Mouse (Mus musculus): ENCODE data around the gene Oat.

The Oat gene

DNA sequence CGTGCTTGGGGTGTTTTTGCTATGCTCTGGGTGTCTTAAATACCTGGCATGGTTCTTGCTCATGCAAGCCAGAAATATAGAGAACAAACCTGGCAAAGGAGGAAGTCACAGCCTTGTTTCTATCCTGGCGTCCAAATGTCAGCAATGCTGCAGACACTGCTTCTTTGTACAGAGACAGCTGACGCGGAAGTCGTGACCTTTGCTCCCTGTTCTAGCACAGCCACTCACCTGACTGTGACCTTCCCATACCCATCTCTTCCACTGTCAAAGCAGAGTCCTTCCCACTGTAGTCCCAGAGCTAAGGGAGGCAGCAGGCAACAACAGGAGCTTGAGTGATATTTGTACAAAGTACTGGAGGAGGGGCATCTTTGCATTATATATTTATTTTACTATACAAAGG is 13.4 kb upstream of the Oat start:
- no peak for DNase-seq

DNA sequence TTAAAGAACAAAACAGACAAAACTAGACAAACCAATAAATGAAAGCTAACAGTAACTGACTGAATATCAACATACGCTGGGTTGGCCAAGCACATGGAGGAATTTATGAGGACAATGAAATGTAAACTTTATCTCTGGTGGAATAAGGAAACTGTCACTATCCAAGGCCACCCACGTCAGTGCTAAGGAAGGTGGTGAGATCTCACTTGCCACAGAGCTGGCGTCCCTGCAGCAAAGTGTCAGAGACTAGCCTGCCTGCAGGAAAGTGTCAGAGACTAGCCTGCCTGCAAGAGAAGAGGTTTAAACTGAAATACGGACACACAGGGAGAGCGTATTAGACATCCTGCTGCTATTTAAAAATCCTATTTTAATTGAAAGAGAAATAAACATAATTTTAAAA is 11.0 kb upstream of the Oat start:
- no peak for DNase-seq

DNA sequence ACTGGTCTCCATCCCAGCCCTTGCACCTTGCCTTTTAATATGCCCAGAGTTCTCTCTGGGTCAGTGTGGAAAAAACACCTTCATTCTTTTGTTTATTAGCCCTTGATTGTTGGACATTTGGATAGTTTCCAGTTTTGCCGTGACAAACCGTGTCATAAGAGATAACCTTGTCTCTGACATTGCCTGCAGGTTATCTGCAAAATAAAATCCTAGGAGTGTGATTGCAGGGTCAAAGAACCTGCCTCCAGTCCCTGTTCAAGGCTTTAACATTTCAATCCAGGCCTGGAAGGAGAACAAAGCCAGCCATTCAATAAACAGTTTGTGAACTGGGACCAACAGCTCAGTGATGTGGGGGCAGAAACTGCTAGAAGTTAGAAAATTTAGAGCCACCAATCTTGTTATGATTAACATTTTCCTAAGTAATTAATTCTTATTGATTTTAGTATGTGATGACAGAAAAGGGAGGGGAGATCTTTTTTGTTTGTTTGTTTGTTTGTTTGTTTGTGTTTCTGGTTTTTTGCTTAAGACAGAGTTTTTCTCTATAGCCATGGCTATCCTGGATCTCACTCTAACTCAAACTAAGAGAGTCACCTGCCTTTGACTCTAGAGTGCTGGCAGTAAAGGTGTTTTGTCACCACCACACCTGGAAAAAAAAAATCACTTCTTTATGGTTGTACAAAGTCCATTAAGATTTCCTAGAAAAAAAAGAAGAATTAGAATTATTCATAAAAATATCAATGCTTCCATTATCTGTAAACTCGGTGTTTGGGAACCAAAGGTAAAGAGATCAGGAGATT is 9.7 kb upstream of the Oat start:
- DNase-seq, result no peak

DNA sequence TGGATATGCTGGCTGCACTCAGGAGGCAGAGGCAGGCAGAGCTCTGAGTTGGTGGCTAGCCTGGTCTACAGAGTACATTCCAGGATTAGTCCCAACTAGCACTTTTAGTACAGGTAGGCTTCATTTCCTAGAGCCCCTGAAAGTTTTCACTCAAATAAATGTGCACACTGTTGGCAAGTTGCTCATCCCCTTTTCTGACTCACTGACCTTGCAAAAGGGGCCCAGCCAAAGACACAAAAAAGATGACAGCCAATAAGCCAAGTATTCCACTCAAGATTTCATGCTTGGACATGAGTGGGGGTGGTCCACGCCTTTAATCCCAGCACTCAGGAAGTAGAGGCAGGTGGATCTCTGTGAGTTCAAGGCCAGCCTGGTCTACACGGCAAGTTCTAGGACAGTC is 5.2 kb upstream of the Oat start:
- DNase-seq, result no peak

DNA sequence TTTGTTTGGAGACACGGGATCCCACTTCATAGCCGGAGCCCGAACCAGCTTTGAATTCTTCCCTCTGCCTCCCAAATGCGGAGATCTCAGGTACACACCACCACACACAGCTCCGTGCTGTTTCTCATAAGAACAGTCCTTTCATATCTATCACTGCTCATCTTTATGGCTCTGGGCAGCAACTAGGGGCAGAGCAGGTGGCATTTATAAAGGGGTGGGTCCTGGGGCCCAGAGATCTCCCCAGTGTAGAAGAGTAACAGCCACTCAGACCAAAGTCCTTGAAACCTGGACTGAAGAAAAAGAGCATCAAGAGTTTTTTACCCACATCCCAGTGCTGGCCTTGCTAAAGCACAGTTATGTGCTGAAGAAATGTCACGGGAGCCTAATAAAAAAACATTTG is 4.3 kb upstream of the Oat start:
- DNase-seq, result no peak

DNA sequence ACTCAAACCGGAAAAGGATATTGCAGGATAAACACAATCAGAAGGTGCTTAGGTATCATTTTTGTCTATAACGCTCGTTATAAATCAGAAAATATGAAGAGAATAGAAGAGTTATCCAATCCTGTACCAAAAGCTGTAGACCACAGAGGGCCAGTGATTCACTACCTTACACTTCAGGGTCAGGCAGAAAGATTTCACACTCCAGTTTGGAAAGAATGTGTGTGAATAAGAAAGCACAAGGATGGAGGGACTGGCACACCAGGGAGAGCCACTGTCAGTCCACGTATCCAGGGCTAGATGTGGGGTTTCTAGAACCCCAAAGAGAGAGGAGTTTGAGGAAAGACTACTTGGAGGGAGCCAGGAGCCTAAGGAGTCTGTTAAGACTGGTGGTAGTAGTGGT is 693 bp upstream of the Oat start:
- DNase-seq, result no peak

DNA sequence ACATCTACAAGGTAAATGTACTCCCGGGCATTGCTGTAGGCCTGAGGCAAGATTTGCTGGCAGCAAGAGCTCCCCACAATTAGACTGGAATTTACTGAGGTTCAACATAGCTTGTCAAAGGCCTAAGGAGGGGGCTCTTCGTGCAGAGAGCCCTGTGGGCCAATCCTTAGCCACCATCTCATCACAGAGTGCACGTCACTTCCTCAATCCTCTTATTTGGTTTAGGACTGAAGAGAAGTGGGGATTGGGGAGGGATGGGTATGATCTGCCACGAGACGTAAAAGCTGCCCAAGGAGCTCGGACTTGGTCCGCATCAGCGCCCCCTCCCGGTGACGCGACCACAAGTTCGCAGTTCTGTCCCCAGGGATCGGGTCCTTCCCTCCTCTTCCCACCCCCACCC is 575 bp downstream of the Oat start:
- peak; percentile 81 for DNase-seq

DNA sequence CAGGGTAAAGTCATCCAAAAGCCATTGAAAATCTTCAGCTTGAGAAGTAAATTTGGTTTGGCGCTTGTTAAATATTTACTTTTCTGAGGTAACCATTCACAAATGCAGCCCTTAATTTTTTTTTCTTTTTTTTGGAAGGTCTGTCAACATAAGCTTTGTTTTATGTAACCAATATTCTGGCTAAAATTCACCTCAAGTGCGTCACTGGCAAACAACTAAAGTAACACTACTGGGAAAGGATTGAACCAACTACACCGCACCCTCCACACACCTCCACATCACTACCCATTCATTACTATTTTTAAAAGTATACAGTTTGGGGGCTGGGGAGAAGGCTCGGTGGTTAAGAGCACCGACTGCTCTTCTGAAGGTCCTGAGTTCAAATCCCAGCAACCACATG is 1.6 kb downstream of the Oat start:
- DNase-seq, result no peak

DNA sequence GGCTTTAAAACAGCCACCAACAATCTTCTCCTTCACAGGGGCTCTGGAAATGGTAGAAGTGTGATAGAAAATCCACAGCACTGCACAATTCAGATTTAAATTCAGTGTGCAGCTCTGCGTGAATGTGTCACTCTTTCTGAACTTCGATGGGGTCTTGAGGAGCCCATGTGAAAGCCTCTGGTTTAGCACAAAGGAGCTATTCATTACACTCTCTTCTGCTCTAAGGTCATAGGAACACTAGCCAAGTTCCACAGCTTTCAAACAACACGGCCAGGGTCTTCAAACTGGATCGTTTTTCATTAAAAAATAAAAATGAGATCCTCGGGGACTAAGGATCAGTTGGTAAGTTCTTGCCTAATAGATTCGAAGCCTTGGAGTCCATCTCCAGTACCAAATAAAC is 3.0 kb downstream of the Oat start:
- DNase-seq, result no peak

DNA sequence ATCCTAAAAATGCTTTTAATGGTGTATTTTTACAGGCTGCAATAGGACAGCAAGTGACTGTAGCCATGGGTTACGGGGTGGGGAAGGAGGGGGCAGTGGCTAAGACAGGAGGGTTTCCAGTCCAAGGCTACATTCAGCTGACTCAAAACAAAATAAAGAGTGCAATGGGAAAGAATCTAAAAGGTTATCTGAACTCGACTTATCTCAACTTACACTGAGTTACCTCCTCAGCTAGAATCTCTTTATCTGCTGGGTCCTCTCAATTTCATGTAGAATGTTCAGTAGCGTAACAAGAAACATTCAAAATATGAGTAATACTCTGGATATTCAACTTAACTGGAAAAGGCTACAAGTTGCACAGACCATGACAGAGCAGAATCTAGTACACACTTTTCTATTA is 3.5 kb downstream of the Oat start:
- no peak for DNase-seq

DNA sequence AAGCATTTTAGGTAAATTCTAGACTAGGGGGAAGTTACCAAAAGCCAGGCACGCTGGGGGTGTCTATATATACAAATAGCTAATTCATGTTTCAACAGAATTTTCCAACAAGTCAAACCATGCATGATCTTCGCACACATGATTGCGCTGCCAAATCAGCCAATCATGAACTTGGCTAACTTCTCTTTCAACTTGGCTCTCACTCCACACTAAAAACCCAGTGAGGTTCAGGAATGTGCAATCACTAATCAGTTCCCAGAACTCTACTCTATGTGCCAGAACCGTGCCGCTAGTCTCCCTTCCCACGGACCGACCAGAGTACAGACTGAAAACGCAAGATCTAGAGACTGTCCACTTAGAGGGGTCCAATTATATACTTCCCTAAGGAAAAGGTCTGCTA is 4.7 kb downstream of the Oat start:
- DNase-seq, result no peak

DNA sequence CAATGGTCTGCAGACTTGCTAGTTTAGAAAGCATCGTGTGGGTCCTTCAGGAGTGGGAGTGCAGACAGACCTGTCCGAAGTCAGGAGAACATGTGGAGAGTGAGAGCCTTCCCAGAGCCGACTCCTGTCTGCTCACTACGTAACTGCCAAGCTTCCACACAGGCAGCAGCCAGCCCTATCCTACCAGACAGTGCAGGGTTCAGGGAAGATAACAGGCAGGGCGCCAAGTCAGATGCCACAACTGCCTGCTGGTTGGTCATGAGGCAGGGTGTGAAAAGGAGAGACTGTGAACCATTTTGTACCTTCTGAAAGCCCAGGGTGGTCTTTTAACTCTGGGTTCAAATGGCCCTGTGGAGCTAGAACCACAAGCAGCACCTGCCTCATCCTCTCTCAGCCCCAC is 6.1 kb downstream of the Oat start:
- no peak for DNase-seq

DNA sequence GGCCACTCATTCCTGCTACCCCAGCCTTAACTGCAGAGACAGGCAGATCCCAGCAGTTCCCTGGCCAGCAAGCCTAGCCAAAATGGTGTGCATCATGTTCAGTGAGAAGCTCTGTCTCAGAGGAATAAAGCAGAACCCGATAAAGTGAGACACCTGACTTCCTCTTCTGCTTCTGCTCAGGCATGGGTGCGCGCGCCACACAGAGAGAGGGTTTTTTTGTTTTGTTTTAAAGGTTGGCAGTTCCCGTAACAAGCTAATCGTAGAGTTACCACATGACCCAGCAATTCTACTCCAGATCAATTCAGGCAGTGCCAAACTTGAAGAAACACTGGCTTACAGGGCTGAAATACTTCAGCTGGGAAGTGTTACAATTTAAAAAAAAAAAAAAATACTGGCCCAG is 7.4 kb downstream of the Oat start:
- no peak for DNase-seq

DNA sequence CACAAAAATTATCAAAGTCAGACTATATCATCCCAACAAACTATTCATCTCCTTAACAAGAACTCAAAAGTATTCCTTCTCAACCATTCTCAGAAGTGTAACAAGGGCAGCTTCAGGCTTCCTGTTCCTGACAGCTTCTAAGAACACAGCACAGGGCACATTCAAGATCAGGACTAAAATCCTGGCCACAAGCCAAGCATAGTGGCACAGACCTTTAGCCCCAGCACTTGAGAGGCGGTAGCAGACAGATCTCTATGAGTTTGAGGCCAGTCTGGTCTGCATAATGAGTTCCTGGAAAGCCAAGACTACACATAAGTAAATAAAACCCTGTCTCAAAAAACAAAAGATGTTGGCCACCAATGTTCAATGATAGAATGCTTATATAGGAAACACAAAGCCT is 10.4 kb downstream of the Oat start:
- DNase-seq, result no peak

DNA sequence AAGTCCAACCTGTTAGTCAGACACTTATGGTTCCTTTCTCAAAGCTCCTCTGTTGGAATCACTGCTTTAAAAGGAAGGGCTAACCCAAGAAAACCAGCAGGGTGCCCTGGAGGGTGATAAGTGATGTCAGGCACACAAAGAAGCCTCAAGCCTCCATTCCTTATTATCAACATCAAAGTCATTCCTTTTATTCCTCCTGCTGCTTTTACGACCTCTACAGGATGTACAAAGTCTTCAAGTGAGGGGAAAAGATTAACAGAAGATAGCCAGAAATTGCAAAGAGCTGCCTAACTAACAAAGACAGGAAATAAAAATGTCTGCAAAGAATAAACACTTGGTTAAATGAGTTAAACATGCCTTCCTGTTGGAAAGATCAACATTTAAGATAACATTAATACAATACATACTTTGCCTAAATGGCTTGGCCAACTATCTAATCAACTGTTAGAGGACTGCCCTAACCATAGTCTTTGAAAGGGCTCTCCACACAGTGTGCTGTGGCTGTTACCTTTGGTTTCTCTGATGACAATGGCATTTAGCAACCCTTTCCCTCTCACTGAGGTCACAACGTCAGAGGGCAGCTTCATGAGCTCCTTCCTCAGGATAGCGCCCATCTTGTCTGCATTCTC is 16.9 kb downstream of the Oat start:
- no peak for DNase-seq

DNA sequence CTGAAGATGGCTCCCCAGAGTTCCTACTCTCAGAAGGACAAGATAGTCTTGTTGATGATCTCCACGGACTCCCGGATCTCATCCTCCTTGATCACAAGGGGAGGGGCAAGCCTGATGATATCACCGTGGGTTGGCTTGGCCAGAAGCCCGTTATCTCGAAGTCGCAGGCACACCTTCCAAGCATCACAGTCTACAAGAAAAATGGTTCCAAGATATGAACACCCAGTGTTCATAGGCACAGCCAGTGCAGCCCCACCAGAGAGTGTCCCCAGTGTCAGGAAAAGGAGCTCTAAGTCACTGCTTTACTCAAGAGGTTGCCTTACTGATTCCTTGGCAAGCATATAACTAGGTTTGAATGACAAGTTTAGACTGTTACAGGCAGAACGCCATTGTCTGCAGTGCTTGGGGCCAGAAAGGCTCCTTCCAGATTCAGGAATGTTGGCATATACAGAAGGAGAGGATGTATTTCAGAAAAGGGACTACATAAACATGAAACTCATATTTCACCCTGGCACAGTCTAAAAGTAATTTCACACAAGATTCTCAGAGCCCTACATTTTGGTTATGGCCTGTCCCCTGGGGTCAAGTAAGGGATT is 18.0 kb downstream of the Oat start:
- DNase-seq, result no peak

DNA sequence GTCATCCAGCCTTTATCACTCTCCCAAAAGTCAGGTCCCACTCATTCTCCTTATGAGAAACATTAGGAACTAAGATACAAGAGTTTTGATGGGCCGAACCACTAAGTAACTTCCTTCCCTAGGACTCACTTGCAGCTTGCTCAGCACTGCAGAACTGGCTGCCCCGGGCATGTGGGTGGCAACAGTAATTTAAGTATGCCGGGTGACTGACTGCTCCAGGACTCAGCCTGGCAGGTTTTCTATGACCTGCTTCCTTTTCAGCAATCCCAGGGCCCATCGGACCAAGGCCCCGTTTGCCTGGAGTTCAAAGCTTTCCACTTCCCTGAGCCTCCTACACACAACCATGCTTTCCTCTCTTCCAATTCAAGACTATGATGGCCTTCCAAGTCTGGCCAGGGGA is 19.6 kb downstream of the Oat start:
- DNase-seq, result no peak

DNA sequence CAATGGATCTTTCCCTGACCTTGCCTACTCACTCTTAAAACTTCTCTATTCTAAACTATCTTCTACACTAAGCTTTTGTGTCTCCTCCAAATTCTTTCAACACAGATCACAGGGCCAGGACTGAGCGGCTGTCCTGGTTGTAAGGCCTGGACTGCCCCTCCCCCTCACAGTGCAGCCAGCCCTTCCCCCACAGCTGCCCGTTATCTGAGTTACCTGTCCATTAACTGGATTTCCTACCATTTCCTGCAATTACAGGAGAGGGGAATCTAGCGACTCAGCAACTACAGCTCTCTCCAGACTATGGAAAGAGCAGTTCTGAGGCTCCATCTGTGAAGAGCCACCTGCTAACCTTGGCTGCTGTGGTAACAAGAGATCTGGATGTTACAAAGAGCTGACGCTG is 20.3 kb downstream of the Oat start:
- DNase-seq, result no peak

DNA sequence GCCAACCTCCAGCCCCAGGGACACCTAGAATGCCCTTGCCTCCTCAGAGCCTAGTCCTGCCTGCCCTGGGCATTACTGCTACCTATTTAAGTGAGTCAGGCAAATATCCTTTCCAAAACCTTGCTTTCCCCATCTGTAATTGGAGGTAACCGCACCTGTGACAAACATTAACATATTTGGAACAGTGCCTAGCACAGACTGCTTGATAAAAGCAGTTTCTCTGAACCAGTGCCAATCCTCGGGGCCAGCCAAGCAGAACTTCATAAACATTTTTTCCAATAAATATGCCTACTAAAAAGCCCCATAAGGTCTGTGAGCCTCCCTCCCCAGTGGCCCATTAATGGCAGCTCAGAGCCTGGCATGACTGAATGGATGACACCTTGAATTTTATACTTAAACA is 22.1 kb downstream of the Oat start:
- DNase-seq, result no peak

DNA sequence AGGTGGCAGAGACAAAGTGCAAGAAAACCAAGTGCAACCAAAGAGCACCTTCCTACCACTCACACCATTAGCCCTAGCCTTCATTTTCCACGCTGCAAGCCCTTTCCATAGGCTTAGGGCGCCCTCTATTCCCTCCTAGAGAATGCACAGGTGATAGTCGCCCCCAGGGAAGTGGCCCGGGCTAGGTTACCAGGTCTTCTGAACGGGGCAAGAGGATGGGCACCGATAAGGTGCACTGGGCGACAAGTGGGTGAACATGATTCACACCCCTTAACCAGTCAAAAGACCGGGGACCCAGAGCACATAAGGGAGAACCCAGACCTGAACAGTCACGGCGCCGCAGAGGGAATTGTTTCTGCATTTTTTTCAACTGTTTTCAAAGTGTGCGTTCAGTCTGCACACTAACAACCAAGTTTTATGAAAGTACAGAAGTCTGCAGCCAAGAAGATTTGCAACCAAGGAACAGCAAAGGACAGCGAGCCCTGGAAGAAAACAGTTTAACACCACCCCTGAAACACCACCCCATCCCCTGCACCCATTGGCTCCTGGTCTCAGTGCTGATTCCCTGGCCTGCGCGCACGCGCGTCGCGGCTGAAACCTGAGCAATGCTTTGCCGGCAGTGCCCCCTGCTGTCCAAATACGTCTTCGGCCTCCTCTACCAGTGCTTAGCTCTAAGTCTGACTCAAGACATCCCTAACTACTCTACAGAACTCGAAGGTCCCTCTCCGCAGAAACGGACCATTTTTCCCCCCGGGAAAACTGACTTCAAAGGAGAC is 24.7 kb downstream of the Oat start:
- peak; percentile 95 for DNase-seq

DNA sequence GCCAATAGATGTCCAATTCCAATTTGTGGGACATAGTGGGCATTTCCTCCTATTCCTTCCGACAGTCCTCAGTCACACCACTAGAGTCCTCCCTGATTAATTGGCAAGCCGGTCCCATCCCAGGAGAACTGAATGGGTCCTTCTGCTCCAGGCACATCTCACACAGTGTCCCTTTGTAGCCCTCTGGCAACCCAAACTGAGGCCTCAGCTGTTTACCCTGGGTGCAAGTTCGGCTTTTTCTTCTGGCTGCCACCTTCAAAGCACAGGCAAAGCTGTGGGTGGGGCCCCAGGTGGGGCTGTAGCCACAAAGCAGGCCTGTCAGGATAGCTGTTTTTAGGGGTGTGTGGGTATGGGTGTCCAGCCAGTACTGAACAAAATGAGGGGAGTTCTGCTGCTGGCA is 29.1 kb downstream of the Oat start:
- DNase-seq, result no peak

DNA sequence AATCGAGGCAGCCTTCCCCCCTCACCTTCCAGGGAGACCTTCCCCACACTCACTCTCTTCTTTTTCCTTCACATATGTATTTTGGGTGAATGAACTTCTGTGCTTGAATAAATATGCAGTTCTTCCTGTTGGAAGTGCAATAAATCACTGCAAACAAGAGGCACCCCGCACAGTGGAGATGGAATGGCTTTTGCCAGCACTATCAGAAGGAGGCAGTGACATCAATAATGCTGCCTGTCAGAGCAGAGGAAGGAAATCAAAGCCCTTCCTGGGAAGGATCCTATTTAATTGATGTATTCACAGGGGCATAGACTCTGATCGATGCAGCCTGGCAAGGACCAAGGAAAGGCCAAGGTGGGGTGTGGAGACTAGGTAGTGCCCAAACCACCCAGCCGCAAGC is 33.8 kb downstream of the Oat start:
- no peak for DNase-seq

DNA sequence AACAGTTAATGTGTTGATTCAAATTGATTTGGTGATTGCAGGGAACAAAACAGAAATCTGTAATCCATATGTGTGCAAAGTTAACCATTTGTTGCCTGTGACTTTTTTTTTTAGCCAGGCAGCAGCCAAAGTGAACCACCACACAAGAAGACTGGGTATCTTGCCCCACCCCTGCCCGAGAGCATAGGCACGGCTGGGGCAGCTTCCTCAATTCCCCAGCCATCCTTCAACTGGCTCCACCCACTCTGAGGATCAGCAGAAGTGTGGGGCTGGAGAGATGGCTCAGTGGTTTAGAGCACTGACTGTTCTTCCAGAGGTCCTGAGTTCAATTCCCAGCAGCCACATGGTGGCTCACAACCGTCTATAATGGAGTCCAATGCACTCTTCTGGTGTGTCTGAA is 34.6 kb downstream of the Oat start:
- no peak for DNase-seq

DNA sequence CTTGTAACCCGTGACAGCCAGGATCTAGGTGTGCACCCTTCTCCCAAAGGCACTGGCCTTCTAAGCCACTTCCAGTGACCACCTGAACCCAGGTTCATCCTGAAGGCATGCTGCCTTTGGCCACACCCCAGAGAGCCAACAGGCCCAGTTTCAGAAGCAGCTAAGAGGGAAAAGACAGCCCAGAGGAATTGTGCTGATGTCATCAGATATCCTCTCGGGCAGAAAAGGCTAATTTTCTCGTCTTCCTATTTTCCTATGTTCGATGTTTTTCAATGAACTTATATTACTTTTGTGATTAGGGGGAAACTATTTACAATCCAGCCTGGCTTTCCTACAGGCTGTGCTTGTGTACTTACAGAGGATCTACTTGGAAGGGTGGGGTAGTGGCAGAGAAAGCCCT is 35.6 kb downstream of the Oat start:
- no peak for DNase-seq

All from right cerebral cortex, postnatal 25 days (tissue).